Comparison of ENCODE assay signal across 24 mouse cellular contexts in the genomic region with DNA sequence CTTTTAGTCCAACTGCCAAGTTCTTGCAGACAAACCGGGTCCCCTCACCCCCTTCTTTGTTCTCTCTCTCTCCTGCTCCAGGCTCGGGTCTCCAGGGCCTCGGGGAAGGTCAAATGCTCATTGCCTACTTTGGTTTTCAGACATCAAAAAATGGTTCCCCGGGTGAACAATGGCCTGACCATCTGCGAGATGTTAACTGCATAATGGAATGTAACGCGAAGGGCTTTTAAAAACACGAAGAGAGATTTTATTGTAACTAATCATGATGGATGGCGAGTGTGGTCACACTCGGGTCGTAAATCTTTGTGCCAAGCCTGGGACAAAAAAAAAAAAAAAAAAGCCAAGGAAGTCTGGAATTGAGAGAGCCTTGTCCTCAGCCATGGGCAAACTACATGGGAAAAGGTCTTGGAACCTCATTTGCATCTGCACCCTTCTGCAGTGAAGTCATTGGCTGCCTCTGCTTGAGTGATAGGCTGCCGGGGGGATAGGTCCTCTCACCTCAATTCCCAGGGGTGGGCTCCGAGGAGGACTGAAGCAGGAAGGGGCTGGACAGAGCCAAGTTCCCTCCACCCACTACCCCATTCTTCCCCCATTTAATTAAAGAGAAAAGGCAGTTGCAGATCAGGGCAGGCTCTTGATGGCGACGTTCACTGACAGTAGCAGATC.
DNase-seq lines count a peak whose midpoint lies in the region; ATAC-seq and TF ChIP-seq lines count a peak whose summit lies in the region.
"Had no signal": no experiment of that assay in that cellular context is flagged by ENCODE, and none has a peak within 500 bp of the region (broad histone marks: within the 10 kb centered on the region; RNA-seq: fewer than 3 reads in every experiment).

No protein-coding gene starts in this region.

- H3K4me3 ChIP-seq in kidney, embryonic 14.5 days (ENCODE audit: low read length) = no peak overlapping the region
- H3K4me3 ChIP-seq in ES-Bruce4 (ENCODE audit: low read depth, low read length) = no peak overlapping the region
- no peak overlapping the region for H3K4me3 ChIP-seq in limb, embryonic 11.5 days (ENCODE audit: low read depth, low read length)
- H3K4me3 ChIP-seq: embryonic facial prominence, embryonic 15.5 days; heart, embryonic 10.5 days; hindbrain, embryonic 13.5 days; left cerebral cortex, adult 2 months; midbrain, embryonic 12.5 days had no signal

- peaks cover 10% of the 10 kb centered on the region for H3K27me3 ChIP-seq in kidney, embryonic 14.5 days (ENCODE audit: control insufficient read depth, insufficient read depth, low read length)
- H3K27me3 ChIP-seq in ES-Bruce4 (ENCODE audit: control insufficient read depth, insufficient read depth, low read length, poor library complexity, severe bottlenecking) = no peaks in the 10 kb centered on the region
- H3K27me3 ChIP-seq in limb, embryonic 11.5 days (ENCODE audit: control insufficient read depth, insufficient read depth, low read length) = peaks cover 50% of the 10 kb centered on the region
- H3K27me3 ChIP-seq: embryonic facial prominence, embryonic 15.5 days had no signal

- H3K27ac ChIP-seq in kidney, embryonic 14.5 days (ENCODE audit: low read depth, low read length) = no peak overlapping the region
- H3K27ac ChIP-seq in ES-Bruce4 (ENCODE audit: insufficient read depth, low read length) = no peak overlapping the region
- H3K27ac ChIP-seq in limb, embryonic 11.5 days (replicated peaks; ENCODE audit: low read depth, low read length) = no peak overlapping the region
- H3K27ac ChIP-seq: embryonic facial prominence, embryonic 15.5 days; heart, embryonic 10.5 days; hindbrain, embryonic 13.5 days; left cerebral cortex, adult 2 months; liver, embryonic 14.5 days; macrophage; midbrain, embryonic 12.5 days had no signal

- DNase-seq in kidney, postnatal 10 days = no peak
- peak; percentile 80 for DNase-seq in embryo, embryonic 10.5 days (ENCODE audit: low spot score)
- DNase-seq in limb, embryonic 11.5 days (ENCODE audit: low spot score) = peak; percentile 56
- DNase-seq in left cerebral cortex, postnatal 10 days (ENCODE audit: extremely low spot score in 1 of 2, low spot score in 2 of 2) = no peak
- no peak for DNase-seq in c-Kit-positive CD71-positive TER-119-positive erythroid progenitor cells, embryonic 14.5 days (ENCODE audit: low spot score)
- DNase-seq: adrenal gland, postnatal 14 days; B cell, adult 2 months; cerebellum, adult 2 months; layer of hippocampus, adult 9-11 months; right cerebral cortex, postnatal 14 days; spleen, adult 18-20 months; thymus, postnatal 14 days had no signal

- no peaks in the 10 kb centered on the region for H3K36me3 ChIP-seq in kidney, embryonic 14.5 days (ENCODE audit: control insufficient read depth, insufficient read depth, low read length)
- H3K36me3 ChIP-seq in ES-Bruce4 (ENCODE audit: control insufficient read depth, insufficient read depth, low read length, poor library complexity, severe bottlenecking) = no peaks in the 10 kb centered on the region
- no peaks in the 10 kb centered on the region for H3K36me3 ChIP-seq in limb, embryonic 11.5 days (ENCODE audit: control insufficient read depth, insufficient read depth, low read length)
- H3K36me3 ChIP-seq: embryonic facial prominence, embryonic 15.5 days; heart, embryonic 10.5 days; hindbrain, embryonic 13.5 days; midbrain, embryonic 12.5 days had no signal

- H3K4me1 ChIP-seq in kidney, embryonic 14.5 days (ENCODE audit: control insufficient read depth, insufficient read depth, low read length) = no peaks in the 10 kb centered on the region
- H3K4me1 ChIP-seq in ES-Bruce4 (ENCODE audit: control insufficient read depth, insufficient read depth, low read length) = no peaks in the 10 kb centered on the region
- H3K4me1 ChIP-seq in limb, embryonic 11.5 days (ENCODE audit: control insufficient read depth, insufficient read depth, low read length) = peaks cover 6% of the 10 kb centered on the region; the same call in 1 of the 2 replicates
- H3K4me1 ChIP-seq: embryonic facial prominence, embryonic 15.5 days; heart, embryonic 10.5 days had no signal

- no peak for TF ChIP-seq CTCF in ES-Bruce4 (IDR thresholded peaks at IDR 0.05; ENCODE audit: low read depth, low read length)

- ATAC-seq in kidney, embryonic 14.5 days (ENCODE audit: low FRiP score, low TSS enrichment) = peak; percentile 64; the same call in 1 of the 2 replicates
- ATAC-seq in limb, embryonic 11.5 days (ENCODE audit: insufficient number of reproducible peaks, low FRiP score, low TSS enrichment, low read depth) = no peak
- ATAC-seq in CD4-positive, CD25-positive, alpha-beta regulatory T cell, adult 4 months = no peak
- ATAC-seq: forebrain, embryonic 16.5 days; intestine, embryonic 16.5 days had no signal

- 0 out of 2 replicates have a peak, but pooled peaks have one; percentile 9 for TF ChIP-seq EP300 in ES-Bruce4 (IDR thresholded peaks at IDR 0.05; ENCODE audit: insufficient read depth, low read depth, low read length)

- H3K9ac ChIP-seq in kidney, embryonic 14.5 days (ENCODE audit: low read depth, low read length) = no peak overlapping the region
- no peak overlapping the region for H3K9ac ChIP-seq in ES-Bruce4 (ENCODE audit: low read depth, poor library complexity, severe bottlenecking)
- no peak overlapping the region for H3K9ac ChIP-seq in limb, embryonic 11.5 days (ENCODE audit: low read length)
- H3K9ac ChIP-seq: embryonic facial prominence, embryonic 15.5 days; hindbrain, embryonic 13.5 days; liver, embryonic 14.5 days; midbrain, embryonic 12.5 days had no signal

- H3K9me3 ChIP-seq in kidney, embryonic 14.5 days (ENCODE audit: control insufficient read depth, low read length) = no peaks in the 10 kb centered on the region
- H3K9me3 ChIP-seq in ES-Bruce4 (replicated peaks; ENCODE audit: control insufficient read depth, insufficient read depth, low read length, poor library complexity, severe bottlenecking) = no peaks in the 10 kb centered on the region
- H3K9me3 ChIP-seq in limb, embryonic 11.5 days (ENCODE audit: control insufficient read depth, low read length) = no peaks in the 10 kb centered on the region
- H3K9me3 ChIP-seq: embryonic facial prominence, embryonic 15.5 days; heart, embryonic 10.5 days; hindbrain, embryonic 13.5 days; midbrain, embryonic 12.5 days had no signal

- intact Hi-C loops in left cerebral cortex, postnatal 10 days (cut with DNase I) = no loop called here

- WGBS in kidney, embryonic 14.5 days = 12% methylated on average over 15 of the region's 15 CpGs
- WGBS in limb, embryonic 11.5 days = 12% methylated on average over 15 of the region's 15 CpGs

- no peak for TF ChIP-seq POLR2A in ES-Bruce4 (IDR thresholded peaks at IDR 0.05; ENCODE audit: insufficient read depth, low read length)

- no peak overlapping the region; the same call in 1 of the 2 replicates for H3K4me2 ChIP-seq in kidney, embryonic 14.5 days (replicated peaks; ENCODE audit: low read depth, low read length)
- H3K4me2 ChIP-seq in limb, embryonic 11.5 days (ENCODE audit: low read depth, severe bottlenecking) = no peak overlapping the region
- H3K4me2 ChIP-seq: embryonic facial prominence, embryonic 15.5 days; hindbrain, embryonic 13.5 days; midbrain, embryonic 12.5 days had no signal

Comparison
In these comparisons a context has a peak if more than half of its experiments do, and no peak if none do; other contexts are left out.
1. DNase-seq: peak in embryo, embryonic 10.5 days (single experiment) and limb, embryonic 11.5 days (single experiment); none in kidney, postnatal 10 days (single experiment), left cerebral cortex, postnatal 10 days (0 of 2) and c-Kit-positive CD71-positive TER-119-positive erythroid progenitor cells, embryonic 14.5 days (single experiment).